Mouse (Mus musculus) myocyte (in vitro differentiated cells): Measurements from ENCODE around the gene Ddah2. TPM values are rescaled to one million over a fixed set of nuclear protein-coding genes. Genes with fewer than 3 reads are reported as not detected.

Source experiments
- H3K27me3 ChIP-seq: one replicate; pipeline ENCODE4 v1.6.1; 2011; ENCODE audit not compliant: control insufficient read depth, insufficient read depth, insufficient read length
- H3K36me3 ChIP-seq: one replicate; pipeline ENCODE4 v1.6.1; 2011; ENCODE audit not compliant: control insufficient read depth, insufficient read depth
- H3K4me2 ChIP-seq: one replicate; pipeline ENCODE4 v1.6.1; 2011; ENCODE audit warnings: low read depth, control low read depth
- H3K4me3 ChIP-seq: one replicate; pipeline ENCODE4 v1.5.1; 2011; ENCODE audit warnings: mild to moderate bottlenecking, control low read depth, moderate library complexity
- H3K79me2 ChIP-seq: one replicate; pipeline ENCODE4 v1.6.1; 2011; ENCODE audit not compliant: control insufficient read depth, insufficient read depth
- H3ac ChIP-seq: one replicate; pipeline ENCODE4 v1.6.1; 2011; ENCODE audit not compliant: control insufficient read depth, insufficient read length
- CEBPB ChIP-seq: IDR thresholded peaks from 2 replicates; pipeline ENCODE4 v1.6.1; 2011; ENCODE audit warnings: mild to moderate bottlenecking, moderate library complexity; ENCODE audit not compliant: poor library complexity, insufficient read depth, severe bottlenecking
- E2F4 ChIP-seq: IDR thresholded peaks from one replicate; pipeline ENCODE4 v1.6.1; 2011; ENCODE audit warnings: mild to moderate bottlenecking, control low read depth, moderate library complexity; ENCODE audit not compliant: insufficient read depth
- MAX ChIP-seq: IDR thresholded peaks from one replicate; pipeline ENCODE4 v1.6.1; 2011; ENCODE audit warnings: low read depth, mild to moderate bottlenecking, control low read depth
- MYOD1 ChIP-seq, 3 experiments: IDR thresholded peaks; one replicate each; pipeline ENCODE4 v1.6.1; 2011; ENCODE audit warnings: control low read depth in 2 of 3, low read depth in 2 of 3, mild to moderate bottlenecking in 2 of 3, moderate library complexity in 1 of 3; ENCODE audit not compliant: insufficient read length in 2 of 3, control insufficient read depth in 1 of 3
- MYOG ChIP-seq, 3 experiments: IDR thresholded peaks; one replicate each; pipeline ENCODE4 v1.6.1; 2011; ENCODE audit warnings: control low read depth in 2 of 3, low read depth in 2 of 3, mild to moderate bottlenecking in 2 of 3; ENCODE audit not compliant: insufficient read length in 2 of 3, control insufficient read depth in 1 of 3, insufficient read depth in 1 of 3
- POLR2A ChIP-seq: IDR thresholded peaks from one replicate; pipeline ENCODE4 v1.6.1; 2011; ENCODE audit warnings: low read depth, mild to moderate bottlenecking, control low read depth, moderate library complexity; ENCODE audit not compliant: insufficient read length
- POLR2AphosphoS2 ChIP-seq: IDR thresholded peaks from one replicate; pipeline ENCODE4 v1.6.1; 2011; ENCODE audit warnings: low read depth, control low read depth; ENCODE audit not compliant: insufficient read length
- REST ChIP-seq: IDR thresholded peaks from one replicate; pipeline ENCODE4 v1.6.1; 2011; ENCODE audit warnings: mild to moderate bottlenecking, control low read depth, moderate library complexity; ENCODE audit not compliant: insufficient read depth, insufficient read length
- SRF ChIP-seq: IDR thresholded peaks from one replicate; pipeline ENCODE4 v1.6.1; 2011; ENCODE audit warnings: low read depth; ENCODE audit not compliant: control insufficient read depth, insufficient read length
- TCF12 ChIP-seq: IDR thresholded peaks from one replicate; pipeline ENCODE4 v1.6.1; 2011; ENCODE audit warnings: mild to moderate bottlenecking, control low read depth; ENCODE audit not compliant: poor library complexity, insufficient read depth, severe bottlenecking
- TCF3 ChIP-seq: IDR thresholded peaks from one replicate; pipeline ENCODE4 v1.6.1; 2011; ENCODE audit warnings: low read depth, control low read depth; ENCODE audit not compliant: insufficient read length
- USF1 ChIP-seq: IDR thresholded peaks from one replicate; pipeline ENCODE4 v1.6.1; 2011; ENCODE audit warnings: low read depth, mild to moderate bottlenecking, control low read depth, moderate library complexity
- polyA plus RNA-seq: library from polyadenylated mRNA; unstranded; fragments of >200 nt; fragmentation: generic; extraction: Trizol; gene quantifications from one replicate; pipeline ENCODE4 v1.2.1, GENCODE M21; 2012; ENCODE audit warnings: missing spikeins

Ddah2 gene
- polyA plus RNA-seq, 1 experiment, result 101 TPM

DNA sequence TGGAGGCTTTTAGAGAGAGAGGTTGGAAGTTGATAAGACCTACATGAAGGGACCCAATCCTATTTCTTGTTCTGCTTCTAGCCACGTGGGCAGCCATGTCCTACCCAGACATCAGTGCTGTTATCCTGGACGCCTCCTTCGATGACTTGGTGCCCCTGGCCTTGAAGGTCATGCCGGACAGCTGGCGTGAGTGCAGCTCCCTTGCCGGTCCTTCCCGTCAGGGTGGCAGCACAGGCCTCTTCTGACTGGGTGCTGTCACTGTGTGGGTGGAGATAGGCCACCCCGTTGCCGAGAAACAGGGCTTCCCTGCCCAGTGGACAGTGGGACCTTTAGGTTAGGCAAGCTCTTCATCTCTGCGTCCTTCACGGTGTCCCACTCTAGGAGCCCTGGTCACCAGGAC lies 42.3 kb downstream of the Ddah2 start:
- Histone ChIP-seq H3K36me3 (peaks cover 4% of the 10 kb centered on the region), H3K4me2 (no peak overlapping the region), H3K79me2 (no peaks in the 10 kb centered on the region), H3K27me3 (no peaks in the 10 kb centered on the region), H3K4me3 (no peak overlapping the region), H3ac (no peak overlapping the region)
- TF ChIP-seq USF1 (no peak), TCF3 (no peak), MAX (no peak), CEBPB (no peak), POLR2A (no peak), SRF (no peak), REST (no peak), E2F4 (no peak), MYOD1 (IDR thresholded peaks at IDR 0.05; ENCODE audit: control insufficient read depth in 1 of 3, insufficient read length in 2 of 3, low read depth in 2 of 3) (no peak), POLR2AphosphoS2 (no peak), MYOG (IDR thresholded peaks at IDR 0.05; ENCODE audit: control insufficient read depth in 1 of 3, insufficient read depth in 1 of 3, insufficient read length in 2 of 3, low read depth in 2 of 3) (no peak), TCF12 (no peak)

DNA sequence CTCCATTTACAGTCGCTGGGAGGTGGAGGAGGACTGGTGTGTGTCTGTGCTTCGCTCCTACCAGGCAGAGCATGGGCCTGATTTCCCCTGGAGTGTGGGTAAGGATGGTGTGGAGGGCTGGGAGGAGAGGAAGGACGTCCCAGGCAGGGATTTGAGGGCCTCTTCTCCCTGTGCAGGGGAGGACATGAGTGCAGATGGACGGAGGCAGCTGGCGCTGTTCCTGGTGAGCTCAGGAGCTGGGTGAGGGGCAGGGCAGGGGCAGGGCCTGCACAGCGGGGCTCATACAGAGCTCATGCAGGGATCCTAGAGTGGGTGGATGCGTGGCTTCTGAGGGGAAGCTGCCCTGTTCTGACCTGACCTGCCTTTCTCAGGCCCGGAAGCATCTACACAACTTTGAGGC lies 43.5 kb downstream of the Ddah2 start:
- Histone ChIP-seq H3K4me3 (no peak overlapping the region), H3ac (no peak overlapping the region), H3K4me2 (no peak overlapping the region), H3K79me2 (no peaks in the 10 kb centered on the region), H3K27me3 (no peaks in the 10 kb centered on the region), H3K36me3 (peaks cover 4% of the 10 kb centered on the region)
- TF ChIP-seq CEBPB, result no peak
- TF ChIP-seq MYOD1 (IDR thresholded peaks at IDR 0.05; ENCODE audit: control insufficient read depth in 1 of 3, insufficient read length in 2 of 3, low read depth in 2 of 3), result peak in 1 of 3 experiments; percentile 28
- TF ChIP-seq MYOG (IDR thresholded peaks at IDR 0.05; ENCODE audit: control insufficient read depth in 1 of 3, insufficient read depth in 1 of 3, insufficient read length in 2 of 3, low read depth in 2 of 3), result no peak

DNA sequence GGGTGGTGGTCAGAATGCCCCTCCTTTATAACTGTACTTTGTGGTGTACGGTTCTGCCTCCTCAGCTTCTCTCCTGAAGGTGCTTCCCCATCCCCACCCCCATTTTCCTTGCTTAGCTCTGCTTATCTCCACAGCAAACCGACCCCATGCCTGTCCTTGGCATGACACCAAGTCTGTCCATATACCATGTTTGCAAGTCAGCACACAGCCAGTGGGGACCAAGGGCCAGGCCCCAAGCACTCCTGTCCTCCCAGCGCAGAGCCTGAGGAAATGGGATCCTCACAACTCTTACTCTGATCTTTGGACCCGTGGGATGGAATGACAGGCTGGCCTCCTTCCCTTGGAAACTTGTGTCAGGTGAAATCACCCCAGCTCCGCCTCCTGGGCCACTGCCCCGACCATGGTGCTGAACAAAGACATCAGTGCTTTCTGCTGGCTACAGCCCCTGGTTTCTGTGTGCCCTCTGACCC lies 44.4 kb downstream of the Ddah2 start:
- Histone ChIP-seq H3ac (no peak overlapping the region), H3K4me2 (no peak overlapping the region), H3K4me3 (no peak overlapping the region), H3K36me3 (peaks cover 4% of the 10 kb centered on the region), H3K27me3 (no peaks in the 10 kb centered on the region), H3K79me2 (no peaks in the 10 kb centered on the region)
- TF ChIP-seq POLR2AphosphoS2 (no peak), REST (no peak), MYOD1 (IDR thresholded peaks at IDR 0.05; ENCODE audit: control insufficient read depth in 1 of 3, insufficient read length in 2 of 3, low read depth in 2 of 3) (no peak), CEBPB (no peak), TCF3 (no peak), SRF (no peak), USF1 (no peak), TCF12 (no peak), MAX (no peak), E2F4 (no peak), MYOG (IDR thresholded peaks at IDR 0.05; ENCODE audit: control insufficient read depth in 1 of 3, insufficient read depth in 1 of 3, insufficient read length in 2 of 3, low read depth in 2 of 3) (no peak), POLR2A (no peak)

GRCm38 (mm10) chr17:35104079-35104478 lies 45.2 kb downstream of the Ddah2 start:
- Histone ChIP-seq H3ac (no peak overlapping the region), H3K27me3 (no peaks in the 10 kb centered on the region), H3K4me3 (no peak overlapping the region), H3K79me2 (no peaks in the 10 kb centered on the region), H3K36me3 (peaks cover 4% of the 10 kb centered on the region), H3K4me2 (no peak overlapping the region)
- TF ChIP-seq E2F4 (no peak), POLR2AphosphoS2 (no peak), TCF12 (no peak), USF1 (no peak), POLR2A (no peak), REST (no peak), CEBPB (no peak), MYOG (IDR thresholded peaks at IDR 0.05; ENCODE audit: control insufficient read depth in 1 of 3, insufficient read depth in 1 of 3, insufficient read length in 2 of 3, low read depth in 2 of 3) (no peak), MYOD1 (IDR thresholded peaks at IDR 0.05; ENCODE audit: control insufficient read depth in 1 of 3, insufficient read length in 2 of 3, low read depth in 2 of 3) (no peak), TCF3 (no peak), SRF (no peak), MAX (no peak)

DNA sequence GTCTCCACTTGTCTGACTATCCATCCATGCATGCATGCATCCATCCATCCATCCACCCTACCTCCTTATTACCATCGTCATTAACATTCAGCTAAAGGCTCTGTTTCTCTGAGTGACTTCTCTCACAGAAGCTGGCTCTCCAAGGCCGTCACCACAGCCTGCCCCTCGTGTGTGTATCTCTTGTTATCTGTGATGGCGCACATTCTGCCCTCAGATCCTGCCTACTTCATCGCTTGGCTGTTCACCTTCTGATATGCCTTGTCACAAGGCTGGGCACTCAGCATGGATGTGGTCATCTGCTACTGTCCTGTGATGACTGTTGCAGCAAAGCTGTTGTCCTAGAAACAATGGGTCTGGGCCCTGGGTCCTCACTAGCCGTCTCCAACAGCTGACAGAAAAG lies 45.9 kb downstream of the Ddah2 start:
- H3K4me3 ChIP-seq, result no peak overlapping the region
- H3K4me2 ChIP-seq, result no peak overlapping the region
- TF ChIP-seq CEBPB (no peak), MAX (no peak), TCF3 (no peak), USF1 (no peak), REST (no peak), TCF12 (no peak)
- H3K36me3 ChIP-seq, result peaks cover 4% of the 10 kb centered on the region
- no peak overlapping the region for H3ac ChIP-seq
- no peaks in the 10 kb centered on the region for H3K27me3 ChIP-seq
- H3K79me2 ChIP-seq, result no peaks in the 10 kb centered on the region
